Mouse (Mus musculus): Measurements from ENCODE around the gene Rnf121. TPM values are rescaled to one million over a fixed set of nuclear protein-coding genes. Genes with fewer than 3 reads are reported as not detected.
A peak's percentile ranks its signal among the peaks of the same experiment; 100 is the strongest.

Gene Rnf121
- total and polyA plus RNA-seq, 3 experiments, result 10.3 to 24.8 (median 20.4) TPM

DNA sequence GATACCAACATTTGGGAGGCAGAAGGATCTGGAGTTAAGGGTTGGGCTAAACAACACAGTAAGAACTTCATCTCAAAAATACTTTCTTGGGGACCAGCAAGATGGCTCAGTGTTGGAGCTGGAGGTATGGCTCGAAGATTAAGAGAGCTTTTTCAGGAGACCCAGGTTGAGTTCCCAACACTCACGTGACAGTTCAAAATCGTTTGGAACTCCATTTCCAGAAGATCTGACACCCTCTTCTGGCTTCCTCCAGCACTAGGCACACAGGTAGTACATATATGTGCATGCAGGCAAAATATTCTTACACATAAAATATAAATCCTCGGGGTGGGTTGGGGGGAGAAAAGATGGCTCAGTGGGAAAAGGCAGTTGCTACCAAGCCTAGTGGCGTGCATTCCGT is 1.1 kb upstream of the Rnf121 start:
- Histone ChIP-seq H3K79me2 (replicated peaks; ENCODE audit: control insufficient read depth, extremely low read depth, insufficient read depth, poor library complexity, severe bottlenecking) (peaks cover 44% of the 10 kb centered on the region), H3K27ac (ENCODE audit: insufficient read depth, low read depth) (no peak overlapping the region), H3K27me3 (replicated peaks) (no peaks in the 10 kb centered on the region), H3K9ac (ENCODE audit: insufficient read depth, low read depth) (peak overlapping the region; percentile 70), H3K4me2 (ENCODE audit: insufficient read depth, low read depth, poor library complexity, severe bottlenecking) (peak overlapping the region; percentile 97), H3K4me1 (ENCODE audit: control insufficient read depth in 1 of 2, insufficient read depth in 2 of 2) (peaks cover 9 to 45% of the 10 kb centered on the region in 2 experiments), H3K4me3 (replicated peaks in 1 of 3; ENCODE audit: low read depth in 2 of 3, low read length in 2 of 3, poor library complexity in 1 of 3) (peak overlapping the region; percentile 56 to 83 (median 81)), H3K36me3 (replicated peaks in 1 of 2; ENCODE audit: control insufficient read depth in 1 of 2, insufficient read depth in 1 of 2, low read length in 1 of 2) (peaks cover 5 to 18% of the 10 kb centered on the region in 2 experiments), H3K9me3 (replicated peaks; ENCODE audit: low read length) (no peaks in the 10 kb centered on the region)
- no peak for DNase-seq (ENCODE audit: extremely low read depth)
- dilution Hi-C loops (cut with MboI; ENCODE audit: extremely low pct_ligation_motif_present, extremely low pct_unique_long_range_greater_than_20kb, low sequenced_read_pairs) (no loop called here), in situ Hi-C loops (cut with MboI; ENCODE audit: low pct_ligation_motif_present, low pct_unique_long_range_greater_than_20kb, low sequenced_read_pairs) (loop anchor here (10.0 kb wide), 1 partner anchor 402 kb away; the partner anchor contains the start of gene Clpb)
- TF ChIP-seq BHLHE40 (IDR thresholded peaks at IDR 0.05; ENCODE audit: low read depth, low read length) (peak; percentile 77), TBP (conservative IDR thresholded peaks at IDR 0.05; ENCODE audit: low read depth, low read length) (no peak), POLR2AphosphoS2 (IDR thresholded peaks at IDR 0.05; ENCODE audit: low read depth, low read length) (no peak), CHD2 (IDR thresholded peaks at IDR 0.05; ENCODE audit: low read length) (no peak), ELF1 (IDR thresholded peaks at IDR 0.05; ENCODE audit: low read depth, low read length) (no peak), EP300 (IDR thresholded peaks at IDR 0.05; ENCODE audit: low read length) (no peak)

GRCm38 (mm10) chr7:102064655-102065045 is 619 bp downstream of the Rnf121 start:
- DNase-seq (ENCODE audit: extremely low read depth), result no peak
- H3K9ac ChIP-seq (ENCODE audit: insufficient read depth, low read depth), result peak overlapping the region; percentile 80
- H3K4me3 ChIP-seq (replicated peaks in 1 of 3; ENCODE audit: low read depth in 2 of 3, low read length in 2 of 3, poor library complexity in 1 of 3), result peak overlapping the region; percentile 72 to 93 (median 81)
- no peak overlapping the region; the same call in 1 of the 2 replicates for H3K27ac ChIP-seq (ENCODE audit: insufficient read depth, low read depth)
- peaks cover under 1 to 14% of the 10 kb centered on the region in 2 experiments for H3K36me3 ChIP-seq (replicated peaks in 1 of 2; ENCODE audit: control insufficient read depth in 1 of 2, insufficient read depth in 1 of 2, low read length in 1 of 2)
- no peaks in the 10 kb centered on the region for H3K27me3 ChIP-seq (replicated peaks)
- peak overlapping the region; percentile 97 for H3K4me2 ChIP-seq (ENCODE audit: insufficient read depth, low read depth, poor library complexity, severe bottlenecking)
- H3K79me2 ChIP-seq (replicated peaks; ENCODE audit: control insufficient read depth, extremely low read depth, insufficient read depth, poor library complexity, severe bottlenecking), result peaks cover 49% of the 10 kb centered on the region
- H3K4me1 ChIP-seq (ENCODE audit: control insufficient read depth in 1 of 2, insufficient read depth in 2 of 2), result peaks cover 9 to 50% of the 10 kb centered on the region in 2 experiments
- dilution Hi-C loops (cut with MboI; ENCODE audit: extremely low pct_ligation_motif_present, extremely low pct_unique_long_range_greater_than_20kb, low sequenced_read_pairs) (no loop called here), in situ Hi-C loops (cut with MboI; ENCODE audit: low pct_ligation_motif_present, low pct_unique_long_range_greater_than_20kb, low sequenced_read_pairs) (loop anchor here (10.0 kb wide), 1 partner anchor 400 kb away; the partner anchor contains the start of gene Clpb)
- H3K9me3 ChIP-seq (replicated peaks; ENCODE audit: low read length), result no peaks in the 10 kb centered on the region
- TF ChIP-seq MAZ (IDR thresholded peaks at IDR 0.05; ENCODE audit: low read depth, low read length) (no peak), UBTF (IDR thresholded peaks at IDR 0.05; ENCODE audit: low read depth, low read length) (no peak)

DNA sequence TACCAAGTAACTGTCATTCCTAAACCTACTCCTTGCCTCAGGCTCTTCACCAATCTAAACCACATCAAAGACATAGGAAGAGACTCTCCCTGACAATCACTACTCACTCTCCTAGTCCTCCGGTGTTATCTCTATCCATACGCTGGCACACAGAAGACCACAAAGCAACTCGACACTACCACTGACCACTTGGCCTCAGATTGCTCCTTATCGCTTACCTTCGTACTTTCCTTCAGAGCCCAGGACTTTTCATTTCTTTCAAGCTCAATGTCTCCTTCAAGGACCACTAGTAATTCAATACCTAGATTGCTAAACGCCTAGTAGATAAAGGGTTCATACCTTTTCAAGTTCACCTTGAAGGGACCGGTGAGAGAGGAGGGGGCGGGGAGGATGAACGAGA is 1.4 kb downstream of the Rnf121 start:
- Histone ChIP-seq H3K79me2 (replicated peaks; ENCODE audit: control insufficient read depth, extremely low read depth, insufficient read depth, poor library complexity, severe bottlenecking) (peaks cover 55% of the 10 kb centered on the region), H3K4me3 (replicated peaks in 1 of 3; ENCODE audit: low read depth in 2 of 3, low read length in 2 of 3, poor library complexity in 1 of 3) (peak overlapping the region; percentile 72 to 93 (median 81)), H3K27ac (ENCODE audit: insufficient read depth, low read depth) (no peak overlapping the region), H3K27me3 (replicated peaks) (no peaks in the 10 kb centered on the region), H3K9me3 (replicated peaks; ENCODE audit: low read length) (no peaks in the 10 kb centered on the region), H3K4me2 (ENCODE audit: insufficient read depth, low read depth, poor library complexity, severe bottlenecking) (peak overlapping the region; percentile 97), H3K36me3 (replicated peaks in 1 of 2; ENCODE audit: control insufficient read depth in 1 of 2, insufficient read depth in 1 of 2, low read length in 1 of 2) (peaks cover 5 to 19% of the 10 kb centered on the region in 2 experiments), H3K4me1 (ENCODE audit: control insufficient read depth in 1 of 2, insufficient read depth in 2 of 2) (peaks cover 9 to 49% of the 10 kb centered on the region in 2 experiments), H3K9ac (ENCODE audit: insufficient read depth, low read depth) (peak overlapping the region; percentile 80)
- DNase-seq (ENCODE audit: extremely low read depth), result no peak
- TF ChIP-seq CTCF (conservative IDR thresholded peaks at IDR 0.05 in 1 of 2, IDR thresholded peaks at IDR 0.05 in 1 of 2; ENCODE audit: low read depth in 2 of 2, low read length in 2 of 2) (no peak), POLR2A (IDR thresholded peaks at IDR 0.05; ENCODE audit: low read depth, low read length) (no peak), RCOR1 (conservative IDR thresholded peaks at IDR 0.05; ENCODE audit: low read depth, low read length) (no peak), EP300 (IDR thresholded peaks at IDR 0.05; ENCODE audit: low read length) (no peak), KAT2A (IDR thresholded peaks at IDR 0.05; ENCODE audit: insufficient replicate concordance, low read length) (no peak), MEF2A (IDR thresholded peaks at IDR 0.05; ENCODE audit: borderline replicate concordance, low read depth, low read length) (no peak), MAX (IDR thresholded peaks at IDR 0.05; ENCODE audit: low read length) (no peak), SIN3A (IDR thresholded peaks at IDR 0.05; ENCODE audit: low read length) (no peak), ZMIZ1 (IDR thresholded peaks at IDR 0.05; ENCODE audit: low read depth, low read length) (no peak), ZNF384 (IDR thresholded peaks at IDR 0.05; ENCODE audit: low read depth, low read length) (no peak), E2F4 (IDR thresholded peaks at IDR 0.05; ENCODE audit: insufficient replicate concordance, low read depth, low read length) (no peak), TCF12 (IDR thresholded peaks at IDR 0.05; ENCODE audit: low read depth, low read length) (no peak), ZKSCAN1 (IDR thresholded peaks at IDR 0.05; ENCODE audit: borderline replicate concordance, low read depth, low read length) (no peak), IRF4 (IDR thresholded peaks at IDR 0.05; ENCODE audit: low read depth, low read length) (no peak), ETS1 (conservative IDR thresholded peaks at IDR 0.05; ENCODE audit: low read depth, low read length) (no peak), TBP (conservative IDR thresholded peaks at IDR 0.05; ENCODE audit: low read depth, low read length) (no peak), BHLHE40 (IDR thresholded peaks at IDR 0.05; ENCODE audit: low read depth, low read length) (no peak), MYC (IDR thresholded peaks at IDR 0.05; ENCODE audit: low read depth, low read length) (no peak), JUN (IDR thresholded peaks at IDR 0.05; ENCODE audit: insufficient read depth, low read depth, low read length) (no peak), UBTF (IDR thresholded peaks at IDR 0.05; ENCODE audit: low read depth, low read length) (no peak)
- dilution Hi-C loops (cut with MboI; ENCODE audit: extremely low pct_ligation_motif_present, extremely low pct_unique_long_range_greater_than_20kb, low sequenced_read_pairs), result no loop called here
- in situ Hi-C loops (cut with MboI; ENCODE audit: low pct_ligation_motif_present, low pct_unique_long_range_greater_than_20kb, low sequenced_read_pairs), result loop anchor here (10.0 kb wide), 1 partner anchor 399 kb away; the partner anchor contains the start of gene Clpb
